Mouse (Mus musculus) activated CD4-positive, CD25-positive, alpha-beta regulatory T cell, adult 4 months (primary cell): ENCODE data around the gene Sptb. TPM values are rescaled to one million over a fixed set of nuclear protein-coding genes. Genes with fewer than 3 reads are reported as not detected.

Experiments
- ATAC-seq: one replicate; pipeline ENCODE4 v1.8.0; 2017
- polyA plus RNA-seq, 2 experiments: library from polyadenylated mRNA; unstranded; fragments of 100-300 nt; shearing (Covaris generic); gene quantifications; one replicate each; pipeline ENCODE4 v1.2.1; 2017

Gene Sptb
- under 1 TPM; 0.28 to 0.37 TPM for polyA plus RNA-seq

DNA sequence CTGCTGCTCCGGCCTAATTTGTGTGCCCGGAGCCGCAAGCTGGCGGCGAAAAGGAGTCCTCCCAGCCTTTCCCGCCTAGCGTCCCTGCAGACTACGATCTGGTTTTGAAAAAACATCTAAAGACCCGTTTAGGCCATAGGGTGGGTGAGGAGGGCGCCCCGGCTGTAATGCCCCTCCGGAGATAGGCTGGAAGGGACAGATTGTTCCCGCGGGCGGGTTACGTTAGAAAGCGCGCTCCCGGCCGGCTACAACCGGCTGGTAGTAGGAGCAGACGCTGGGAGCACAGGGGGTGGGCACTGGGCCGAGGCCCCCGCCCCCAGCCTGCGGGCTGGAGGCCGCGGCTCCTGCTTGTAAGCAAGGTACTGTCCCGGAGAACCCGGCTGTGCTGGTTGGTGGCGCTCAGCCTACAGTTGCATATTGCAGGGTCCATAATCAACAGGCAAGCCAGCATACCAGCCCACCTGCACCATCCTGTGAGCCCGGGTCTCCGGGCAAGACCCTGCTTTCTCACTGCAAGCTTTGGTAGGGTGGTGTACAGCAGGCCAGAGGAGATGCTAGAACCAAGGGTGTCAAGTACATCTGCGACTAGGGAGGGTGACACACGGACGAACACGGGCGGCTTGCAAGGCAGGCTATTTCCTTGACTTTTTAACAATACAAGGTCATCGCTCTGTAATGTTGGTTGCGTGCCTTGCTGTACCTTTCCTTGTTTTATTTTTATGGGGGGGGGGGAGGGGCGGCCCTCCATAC is at the start of gene Sptb:
Gene Sptb, minus strand, starts transcription at position 197 of the 750 bp plus-strand sequence.
- ATAC-seq: peak; percentile 48

DNA sequence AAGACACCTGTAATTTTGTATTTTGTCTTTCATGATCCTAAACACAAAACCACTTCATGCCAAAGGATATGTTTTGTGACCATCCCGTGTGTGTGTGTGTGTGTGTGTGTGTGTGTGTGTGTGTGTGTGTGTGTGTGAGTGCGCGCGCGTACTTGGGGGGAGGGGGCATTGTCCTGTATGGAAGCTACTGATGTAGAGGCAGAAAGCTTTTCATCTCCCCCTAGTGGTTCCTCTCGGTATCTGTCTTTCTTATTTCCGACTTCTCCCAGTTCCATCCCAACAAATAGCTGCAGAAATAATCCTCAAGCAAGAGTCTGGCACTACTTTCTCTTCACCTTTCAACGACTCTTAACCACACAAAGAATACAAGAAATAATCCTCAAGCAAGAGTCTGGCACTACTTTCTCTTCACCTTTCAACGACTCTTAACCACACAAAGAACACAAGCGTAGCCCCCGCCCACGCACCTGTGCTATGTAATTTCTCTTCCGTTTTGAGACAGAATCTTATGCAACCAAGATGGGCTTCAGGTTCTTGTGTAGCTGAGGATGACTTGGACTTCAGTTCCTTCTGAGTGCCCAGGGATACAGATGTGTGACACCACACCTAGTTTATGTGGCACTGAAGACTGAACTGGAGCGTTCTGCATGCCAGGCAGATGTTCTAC is 42.4 kb upstream of the Sptb start:
- peak; percentile 96 for ATAC-seq

DNA sequence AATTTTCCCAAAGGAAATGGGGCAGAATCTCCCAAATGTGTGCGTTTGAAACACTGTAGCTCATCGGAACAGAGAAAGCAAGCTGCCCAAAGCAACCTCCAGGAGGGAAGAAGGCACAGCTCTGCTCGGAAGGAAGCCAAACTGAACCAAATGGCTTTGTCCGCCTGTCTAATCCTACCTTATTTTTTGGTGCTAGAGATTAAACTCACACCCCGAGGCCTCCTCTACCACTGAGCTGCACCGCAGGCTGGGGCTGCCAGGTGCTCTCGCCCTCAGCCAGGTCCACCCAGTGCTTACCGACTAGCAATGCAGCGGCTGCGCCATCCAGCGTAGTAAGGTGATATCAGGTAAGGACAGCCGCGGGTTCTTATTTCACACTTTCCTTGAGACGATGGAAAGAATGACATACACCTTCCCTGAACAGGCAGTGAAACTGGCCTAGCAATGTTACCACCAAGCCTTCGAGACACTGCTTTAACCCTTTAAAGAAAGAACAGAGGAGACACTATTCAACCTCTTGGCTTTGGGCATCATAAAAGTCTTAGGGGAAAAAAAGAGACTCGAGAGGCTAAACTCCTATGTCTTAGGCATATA is 40.6 kb upstream of the Sptb start:
- no peak for ATAC-seq

DNA sequence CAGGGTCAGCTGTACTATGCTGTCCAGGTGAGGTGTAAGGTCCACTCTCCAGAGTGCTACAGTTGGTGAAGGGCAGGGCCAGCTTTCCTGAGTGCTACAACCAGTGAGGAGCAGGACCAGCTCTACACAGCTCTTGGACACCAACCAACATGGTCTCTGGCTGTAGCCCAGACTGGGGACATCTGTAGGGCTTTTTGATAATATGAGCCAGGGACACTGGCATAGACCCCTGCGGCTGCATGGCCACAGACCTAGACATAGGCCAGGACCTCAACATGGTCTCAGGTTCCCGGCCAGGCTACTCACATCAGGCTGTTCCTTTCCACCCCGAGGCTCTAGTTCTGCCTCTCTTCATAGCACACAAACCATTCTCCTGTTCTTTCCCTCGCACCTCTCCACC is 17.6 kb upstream of the Sptb start:
- ATAC-seq: no peak

DNA sequence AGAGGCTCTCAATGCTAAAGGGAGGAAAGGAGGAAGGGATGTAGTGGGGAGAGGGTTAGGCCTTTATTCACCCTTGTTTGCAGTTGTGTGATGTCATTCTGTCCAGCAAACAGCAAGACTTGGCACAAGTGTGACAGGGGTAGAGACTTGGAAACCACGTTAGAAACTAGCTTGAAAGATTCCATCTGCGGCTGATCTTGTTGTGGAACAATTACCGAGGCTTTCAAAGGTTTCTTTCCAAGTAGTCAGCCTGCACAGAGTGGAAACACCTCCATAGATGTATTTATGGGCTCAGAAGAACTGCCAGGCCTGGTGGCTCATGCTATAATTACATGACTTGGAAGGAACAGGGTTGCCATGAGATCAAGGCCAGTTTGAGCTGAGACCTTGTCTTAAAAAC is 11.7 kb upstream of the Sptb start:
- no peak for ATAC-seq

DNA sequence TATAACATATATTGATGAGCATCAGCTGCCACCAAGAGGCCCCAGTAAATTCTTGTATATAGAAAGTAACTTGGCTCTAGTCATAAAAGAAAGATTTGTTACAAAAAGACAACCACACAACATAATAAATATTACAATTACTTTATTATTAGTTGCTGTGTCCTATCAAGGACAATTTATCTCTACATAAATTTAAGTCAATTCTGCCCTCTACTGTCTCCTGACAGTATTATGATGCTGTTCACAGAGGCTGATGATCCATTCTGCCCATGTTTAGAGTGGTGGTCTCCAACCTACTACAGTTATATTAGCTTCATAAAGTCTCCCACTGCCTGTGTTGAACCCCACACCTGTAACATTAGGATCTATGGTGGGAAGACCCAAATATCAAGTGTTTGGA is 10.2 kb upstream of the Sptb start:
- ATAC-seq: no peak

DNA sequence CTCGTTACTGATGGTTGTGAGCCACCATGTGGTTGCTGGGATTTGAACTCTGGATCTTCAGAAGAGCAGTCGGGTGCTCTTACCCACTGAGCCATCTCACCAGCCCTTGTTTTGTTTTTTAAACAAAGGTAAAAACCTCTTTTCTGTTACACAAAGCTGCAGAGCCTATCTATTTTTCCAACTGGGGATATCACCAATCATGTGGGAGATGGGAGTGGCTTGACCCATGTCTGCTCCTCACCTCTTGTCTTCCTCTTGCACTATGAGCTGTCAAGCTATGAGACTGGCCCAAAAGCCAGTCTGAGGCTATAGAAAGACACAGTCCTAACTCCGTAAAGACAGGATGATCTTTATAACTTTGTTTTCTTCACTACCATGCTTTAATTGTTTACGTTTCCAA is 8.0 kb upstream of the Sptb start:
- ATAC-seq: no peak

DNA sequence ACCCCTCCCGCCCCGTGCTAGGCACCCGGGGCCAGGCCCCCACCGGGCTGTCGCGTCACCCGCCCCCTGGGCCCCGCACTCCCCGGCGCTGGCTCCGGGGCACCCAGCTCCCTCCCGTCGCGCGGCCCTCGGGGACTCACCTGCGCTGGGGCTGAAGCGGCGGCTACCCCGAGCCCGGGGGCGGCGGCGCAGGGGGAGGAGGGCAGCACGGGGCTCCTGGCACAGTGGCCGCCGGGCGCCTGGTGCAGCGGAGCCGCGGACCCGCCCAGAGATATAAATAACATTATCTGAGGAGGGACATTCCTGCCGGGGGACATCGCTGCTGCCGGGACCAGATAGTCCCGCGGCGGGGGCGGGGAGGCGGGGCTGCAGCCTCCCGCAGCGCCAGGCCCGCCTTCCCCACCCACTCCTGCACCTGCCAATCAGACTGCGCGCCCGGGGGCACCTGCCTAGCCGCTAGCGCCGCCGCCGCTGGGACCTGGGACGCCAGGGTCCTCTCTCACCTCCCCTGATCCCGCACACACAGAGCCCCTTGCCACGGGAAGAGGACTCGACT is 474 bp downstream of the Sptb start:
- ATAC-seq: peak; percentile 67

DNA sequence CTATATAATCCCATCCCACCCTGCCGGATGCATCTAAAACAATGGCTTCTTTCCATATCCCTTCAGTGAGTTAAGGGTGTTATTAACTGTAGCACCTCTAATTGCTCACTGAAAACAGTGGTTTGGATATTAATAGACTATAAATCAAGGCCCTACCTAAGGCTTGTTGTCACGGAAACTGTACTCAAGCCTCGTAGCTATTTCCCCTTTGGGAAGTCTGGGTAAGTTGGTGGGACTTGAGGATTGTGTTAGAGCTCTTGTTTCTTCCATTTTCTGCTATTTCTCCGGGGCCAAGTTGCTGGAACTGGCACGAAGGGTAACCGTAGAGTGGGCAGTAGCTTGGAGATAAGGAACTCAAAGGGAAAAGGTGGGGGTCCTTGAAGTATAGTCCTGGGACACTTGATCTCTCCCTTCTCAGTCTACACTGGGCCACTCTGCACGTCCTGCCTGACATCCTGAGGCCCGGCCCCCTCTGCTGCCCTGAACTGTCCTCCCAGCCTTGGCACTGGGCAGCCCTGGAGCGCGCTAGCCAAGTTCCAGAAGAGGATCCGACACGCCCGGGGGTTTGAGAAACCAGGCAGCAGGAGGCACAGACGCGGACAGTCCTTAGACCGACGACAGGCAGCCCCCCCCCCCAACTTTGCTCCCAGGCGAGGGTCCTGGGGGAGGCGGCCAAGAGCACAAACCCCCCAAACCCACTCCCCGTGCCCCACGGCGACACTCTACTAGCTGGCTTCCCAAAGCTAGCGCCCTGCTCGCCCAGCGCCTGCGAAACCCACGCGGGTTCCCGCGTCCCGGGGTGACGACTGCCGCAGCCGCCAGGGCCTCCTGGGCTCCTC is 1.2 kb downstream of the Sptb start:
- ATAC-seq: no peak

DNA sequence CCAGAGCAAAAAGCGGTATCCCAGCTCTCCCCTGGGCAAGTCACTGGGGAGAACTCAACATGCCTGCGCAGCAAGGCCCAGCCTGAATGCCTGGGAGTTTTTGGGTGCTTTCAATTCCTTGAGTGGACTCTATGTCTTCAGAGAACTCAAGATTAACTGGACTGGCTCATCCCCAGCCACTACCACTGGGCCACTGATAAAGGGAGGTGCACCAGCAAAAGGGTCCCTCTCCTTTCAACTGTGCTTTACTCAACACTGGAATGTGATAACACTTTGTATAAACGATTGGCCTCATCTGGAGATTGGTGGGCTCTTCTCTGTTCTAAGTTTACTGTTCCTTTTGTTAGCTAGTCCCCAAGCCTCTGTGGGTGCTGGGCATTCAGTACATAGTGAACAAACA is 2.2 kb downstream of the Sptb start:
- no peak for ATAC-seq

DNA sequence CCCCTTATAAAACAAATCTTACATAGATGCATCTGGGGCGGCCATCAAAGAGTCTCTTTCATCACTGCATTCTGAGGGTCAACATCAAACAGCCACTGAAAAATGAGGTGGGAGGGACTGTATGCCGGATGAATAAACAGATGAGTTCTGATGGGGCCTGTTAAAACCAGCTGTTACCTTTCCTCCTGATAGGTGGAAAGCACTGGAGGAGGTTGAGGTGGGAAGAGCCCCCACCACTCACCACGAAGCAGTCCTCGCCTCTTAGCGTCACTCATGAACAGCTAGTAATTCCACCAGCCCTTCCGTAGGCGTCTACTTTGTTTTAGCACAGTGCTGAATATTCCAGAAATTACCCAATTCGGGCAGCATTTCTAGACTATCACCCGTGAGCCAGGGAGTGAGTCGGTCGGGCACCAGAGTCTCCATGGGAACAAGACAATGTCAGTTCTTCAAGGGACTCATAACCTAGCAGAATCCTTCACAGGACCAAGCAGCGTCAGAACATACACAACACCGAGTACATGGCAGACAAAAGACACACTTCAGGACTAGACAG is 13.9 kb downstream of the Sptb start:
- no peak for ATAC-seq

DNA sequence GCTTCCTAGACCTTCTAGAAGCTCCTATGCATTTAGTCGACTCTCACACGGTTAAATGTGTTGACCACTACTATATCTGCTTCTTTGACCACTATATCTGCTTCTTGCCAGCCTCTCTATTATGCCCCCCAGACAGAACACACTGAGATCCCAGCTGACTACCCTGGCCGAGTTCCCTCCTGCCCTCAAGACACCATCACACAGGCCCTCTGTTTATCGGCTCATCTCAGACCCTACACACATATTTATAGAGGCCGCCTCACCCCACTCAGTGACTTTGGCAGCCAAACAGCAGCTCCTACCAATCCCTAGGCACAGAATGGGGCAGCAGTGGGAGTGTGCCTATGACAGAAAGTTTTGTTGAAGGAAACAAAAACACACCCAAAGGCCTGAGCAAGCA is 14.6 kb downstream of the Sptb start:
- ATAC-seq: no peak

DNA sequence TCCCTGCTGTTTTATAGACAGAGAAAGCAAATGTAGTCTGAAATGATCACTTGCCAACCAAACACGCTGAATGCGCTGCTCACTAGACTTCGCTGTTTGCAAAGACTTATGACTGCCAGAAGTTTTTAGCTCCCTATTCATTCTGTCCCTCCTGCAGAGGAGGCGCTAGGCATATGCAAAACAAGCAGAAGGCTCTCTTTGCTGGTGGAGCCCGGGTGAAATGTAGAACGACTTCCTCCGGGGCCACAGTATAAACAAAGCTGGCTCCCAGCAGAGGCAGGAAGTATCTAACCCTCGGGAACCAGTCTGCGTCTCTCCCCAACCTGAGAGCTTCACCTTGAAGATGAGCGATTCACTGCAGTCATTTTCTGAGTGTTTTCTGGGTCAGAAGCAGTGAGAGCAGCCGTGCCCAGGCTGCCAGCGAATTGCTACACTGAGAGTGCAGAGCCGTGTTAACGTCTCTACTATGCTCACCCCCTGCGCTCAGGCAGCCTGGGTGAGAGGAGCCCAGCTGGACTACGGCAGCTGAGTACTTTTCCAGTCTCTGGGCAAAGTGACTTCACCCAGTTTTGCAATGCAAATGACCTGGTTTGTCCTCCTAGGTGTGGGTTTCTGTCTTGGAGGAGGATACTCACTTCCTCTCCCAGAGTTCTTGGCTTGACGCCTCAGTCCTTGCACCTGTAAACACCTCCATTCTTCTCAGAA is 15.4 kb downstream of the Sptb start:
- peak; percentile 83 for ATAC-seq

DNA sequence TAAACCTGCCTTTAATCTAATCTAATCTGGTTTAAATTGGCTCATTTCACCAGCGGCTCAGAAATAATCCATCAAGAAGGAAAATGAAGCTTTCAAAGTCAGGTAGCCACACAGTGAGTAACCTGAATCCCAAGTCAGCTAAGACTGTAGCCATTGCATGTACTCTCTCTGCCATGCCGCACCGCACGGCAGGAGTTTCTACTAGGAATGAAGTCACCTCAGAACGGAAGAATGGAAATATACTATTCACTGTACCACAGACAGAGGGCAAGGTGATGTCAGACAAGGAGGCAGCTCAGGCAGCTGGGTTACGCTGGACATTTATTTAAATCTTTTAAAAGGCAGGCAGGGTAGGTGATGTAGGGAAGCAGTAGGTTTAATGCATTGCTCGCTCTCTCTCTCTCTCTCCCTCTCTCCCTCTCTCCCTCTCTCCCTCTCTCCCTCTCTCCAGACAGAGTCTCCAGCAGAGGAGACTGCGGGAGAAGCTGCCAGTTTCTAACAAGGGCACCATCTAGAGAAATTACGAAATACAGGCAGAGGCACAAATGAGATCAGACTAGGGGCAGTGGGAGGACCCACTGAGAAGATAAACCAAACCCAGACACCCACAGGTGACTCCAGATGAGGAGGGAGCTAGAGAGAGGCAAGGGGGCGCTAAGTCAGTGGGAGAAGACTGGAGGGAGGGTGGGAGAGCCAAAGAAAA is 22.7 kb downstream of the Sptb start:
- no peak for ATAC-seq

DNA sequence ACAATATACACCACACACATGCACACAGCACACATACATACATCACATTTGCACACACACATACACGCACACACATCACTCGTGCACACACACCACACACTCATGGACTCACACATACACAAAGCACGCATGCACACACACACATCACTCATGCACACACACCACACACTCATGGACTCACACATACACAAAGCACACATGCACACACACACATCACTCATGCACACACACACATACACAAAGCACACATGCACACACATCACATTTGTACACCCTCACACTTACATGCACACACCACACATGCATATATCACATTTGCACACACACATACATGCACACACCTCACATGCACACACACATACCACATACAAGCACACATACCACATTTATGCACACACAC is 24.7 kb downstream of the Sptb start:
- no peak for ATAC-seq

DNA sequence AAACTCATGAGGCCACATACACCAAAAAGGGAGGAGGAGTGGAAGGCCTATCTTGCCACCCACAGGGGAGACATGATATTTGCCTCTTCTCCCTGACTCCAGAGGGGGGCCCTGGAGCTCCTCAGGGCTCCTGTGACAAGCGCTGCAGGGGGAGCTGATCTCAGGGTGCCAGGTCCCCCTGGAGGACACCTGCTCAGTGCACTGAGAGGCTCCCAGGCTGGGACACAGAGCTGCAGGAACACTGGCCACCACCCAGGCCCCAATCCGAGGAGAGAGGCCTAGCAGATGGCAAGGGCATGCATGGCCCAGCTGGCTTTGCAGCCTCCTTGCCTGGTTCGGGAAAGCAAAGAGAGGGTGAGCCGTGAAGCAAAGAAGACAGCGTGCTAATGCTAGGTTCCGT is 25.9 kb downstream of the Sptb start:
- ATAC-seq: no peak

DNA sequence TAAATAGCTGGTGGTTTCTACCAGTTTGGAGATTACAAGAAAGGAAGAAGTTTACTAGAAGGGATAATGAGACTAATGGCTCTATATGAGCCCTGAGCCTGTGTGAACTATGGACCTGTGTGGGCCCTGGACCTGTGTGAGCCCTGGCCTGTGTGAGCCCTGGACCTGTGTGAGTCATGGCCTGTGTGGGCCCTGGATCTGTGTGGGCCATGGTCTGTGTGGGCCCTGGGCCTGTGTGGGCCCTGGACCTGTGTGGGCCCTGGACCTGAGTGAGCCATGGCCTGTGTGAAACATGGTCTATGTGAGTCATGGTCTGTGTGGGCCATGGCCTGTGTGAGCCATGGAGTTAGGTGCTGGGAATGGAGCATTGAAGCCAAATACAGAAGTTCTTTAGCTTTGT is 28.4 kb downstream of the Sptb start:
- no peak for ATAC-seq

DNA sequence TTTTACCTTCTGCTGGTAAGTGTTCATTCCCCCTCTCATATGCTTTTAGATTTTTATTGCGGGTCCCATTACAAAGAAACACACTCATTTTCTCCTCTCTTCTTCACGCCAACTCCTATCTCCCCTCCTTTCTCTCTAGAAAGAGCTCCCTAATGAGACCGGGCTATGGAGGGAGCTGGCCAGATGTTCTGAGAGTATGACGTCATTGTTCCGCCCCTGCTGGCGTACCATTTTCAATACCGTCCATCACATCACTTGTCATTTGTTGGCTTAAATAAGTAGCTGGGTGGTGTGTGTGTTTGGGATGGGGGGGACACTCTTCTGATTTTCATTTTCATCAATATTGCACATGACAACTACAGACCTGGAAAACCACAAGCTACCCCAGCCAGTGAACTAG is 33.3 kb downstream of the Sptb start:
- no peak for ATAC-seq

DNA sequence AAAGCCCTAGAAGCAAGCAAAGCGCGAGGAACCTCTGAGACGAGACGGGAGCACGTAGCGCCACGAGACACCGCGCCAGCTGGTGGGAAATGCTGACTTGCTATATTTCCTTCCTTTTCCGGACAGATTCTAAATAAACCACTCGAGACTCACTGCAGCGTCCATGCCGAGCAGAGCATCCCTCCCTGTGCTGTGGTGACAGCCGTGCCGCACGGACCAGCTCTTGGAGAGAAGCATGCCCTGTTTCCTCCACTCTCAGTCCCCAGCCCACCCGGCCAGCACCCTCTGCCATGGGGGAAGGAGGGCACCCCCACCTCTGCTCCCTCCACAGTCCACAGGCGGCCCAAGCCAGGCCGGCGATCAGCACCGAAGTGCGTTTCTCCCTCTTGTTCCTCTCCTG is 33.9 kb downstream of the Sptb start:
- no peak for ATAC-seq

DNA sequence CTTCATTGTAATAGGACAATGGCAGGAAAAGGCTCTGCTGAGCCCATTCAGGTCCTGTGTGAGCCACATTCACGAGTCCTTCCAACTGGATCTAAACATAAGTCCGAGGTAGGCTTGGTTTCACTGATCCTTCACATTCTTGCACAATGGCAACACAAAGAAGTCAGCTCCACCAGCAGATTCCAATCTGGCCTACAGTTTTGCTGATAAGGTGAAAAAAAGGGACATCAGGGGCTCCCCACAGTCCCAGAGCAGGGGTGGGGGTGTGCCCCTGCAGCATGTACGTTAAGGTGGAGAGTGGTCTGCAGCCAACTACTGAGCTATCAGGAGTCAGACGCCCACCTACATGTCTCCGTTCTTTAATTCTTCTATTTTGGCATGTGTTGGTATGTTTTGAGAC is 35.0 kb downstream of the Sptb start:
- ATAC-seq: no peak

DNA sequence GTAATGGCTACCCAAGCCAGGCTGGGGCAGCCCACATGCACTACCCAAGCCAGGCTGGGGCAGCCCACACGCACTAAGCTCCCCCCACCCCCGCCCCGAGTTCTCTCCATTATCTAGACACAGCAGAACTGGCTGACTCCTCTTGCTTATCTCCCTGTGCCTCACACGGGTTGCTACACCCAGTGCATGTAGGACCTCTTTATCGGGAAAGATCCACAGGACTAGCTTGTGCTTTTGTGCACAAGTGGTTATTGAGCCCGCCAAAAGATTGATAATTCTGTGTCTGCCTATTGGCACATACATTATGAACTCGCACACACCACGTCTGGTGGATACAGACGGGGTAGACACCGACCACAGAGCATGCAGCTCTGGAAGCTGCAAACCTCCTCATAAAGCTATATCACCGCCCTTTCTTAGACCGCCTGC is 36.5 kb downstream of the Sptb start:
- ATAC-seq: no peak
